Mouse (Mus musculus) yolk sac, embryonic 10.5 days (tissue): Measurements from ENCODE around the gene Hal.

Experiments used
- DNase-seq: peaks from one replicate; pipeline ENCODE4 v3.0.0-alpha.2; 2017; ENCODE audit warnings: low spot score

The Hal gene

GRCm38 (mm10) chr10:93567841-93568566 is 79.4 kb downstream of the Hal start:
- DNase-seq = no peak

DNA sequence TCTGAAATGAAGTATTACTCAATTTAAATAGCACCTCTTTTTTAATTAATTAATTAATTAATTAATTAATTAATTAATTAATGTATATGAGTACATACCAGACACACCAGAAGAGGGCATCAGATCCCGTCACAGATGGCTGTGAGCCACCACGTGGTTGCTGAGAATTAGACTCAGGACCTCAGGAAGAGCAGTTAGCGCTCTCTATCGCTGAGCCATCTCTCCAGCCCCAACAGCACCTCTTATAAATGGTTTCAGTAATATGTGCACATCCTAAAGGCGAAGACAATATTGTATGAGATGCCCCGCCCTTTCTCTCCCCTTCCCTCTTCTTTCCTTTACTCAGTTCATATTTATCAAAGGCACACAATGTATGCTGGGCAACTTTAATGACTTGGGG is 80.1 kb downstream of the Hal start:
- DNase-seq = no peak
